Mouse (Mus musculus) lung, postnatal 10 days (tissue): Measurements from ENCODE around the gene Cux1.
A peak's percentile ranks its signal among the peaks of the same experiment; 100 is the strongest.

ENCODE experiments used
- DNase-seq: peaks from one replicate; pipeline ENCODE4 v3.0.0; 2021

Cux1 gene

GRCm38 (mm10) chr5:136362021-136362420, 205.3 kb downstream of the Cux1 start:
- DNase-seq, result no peak

DNA sequence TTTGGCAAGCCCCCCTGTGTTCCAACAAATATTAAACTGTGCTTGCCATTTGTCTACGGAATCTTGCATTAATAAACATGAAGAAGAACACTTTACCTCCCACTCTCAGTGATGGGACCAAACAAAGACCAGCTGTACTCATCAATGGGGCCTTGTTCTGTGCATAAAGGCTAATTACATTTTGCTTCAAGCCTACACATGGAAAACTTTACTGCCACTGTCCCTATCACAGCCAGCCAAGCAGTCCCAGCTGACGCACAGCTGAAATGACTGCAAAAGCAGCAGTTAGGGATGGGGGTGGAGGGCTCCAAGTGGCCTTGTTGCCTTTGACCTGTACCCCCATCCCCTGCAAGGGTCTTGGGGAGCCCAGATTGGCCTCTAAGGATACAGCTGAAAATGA, 210.1 kb downstream of the Cux1 start:
- no peak for DNase-seq

GRCm38 (mm10) chr5:136355583-136356126, 211.6 kb downstream of the Cux1 start:
- no peak for DNase-seq

DNA sequence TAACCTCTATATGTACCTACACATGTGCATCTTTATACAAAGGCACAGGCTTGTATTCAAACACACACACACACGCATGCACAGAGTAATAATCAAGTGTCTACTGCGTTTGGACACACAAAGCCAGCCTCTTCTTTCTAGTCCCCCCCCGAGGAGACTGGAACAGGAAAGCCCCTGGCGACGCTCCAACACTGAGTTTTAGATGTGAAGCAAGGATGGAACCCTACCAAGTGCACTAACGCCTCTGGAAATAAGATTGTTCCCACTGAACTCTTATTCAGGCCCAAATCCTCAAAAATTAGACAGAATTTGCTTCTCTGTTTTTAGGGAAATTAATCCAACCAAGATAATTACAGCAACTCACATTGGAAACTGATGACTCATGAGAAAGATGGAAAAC, 212.6 kb downstream of the Cux1 start:
- DNase-seq, result peak; percentile 43

DNA sequence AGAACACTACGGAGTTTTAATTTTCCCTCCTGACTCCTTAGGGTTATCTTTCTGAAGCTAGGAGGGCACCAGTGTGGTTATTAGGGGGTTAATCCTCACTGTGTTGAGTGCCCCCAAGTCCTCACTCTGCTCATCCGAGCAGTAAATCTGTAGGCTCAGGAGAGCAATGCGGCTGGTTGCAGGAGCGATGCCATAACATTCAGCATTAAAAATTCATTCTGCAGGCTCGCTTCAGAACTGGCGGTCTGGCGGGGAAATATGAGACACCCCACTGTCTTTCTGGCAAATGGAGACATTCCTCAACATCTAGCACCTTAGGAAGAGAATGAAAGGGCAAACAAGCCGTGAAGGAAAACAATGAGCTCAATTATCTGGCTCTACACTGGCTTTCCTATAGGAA, 214.2 kb downstream of the Cux1 start:
- DNase-seq, result no peak

DNA sequence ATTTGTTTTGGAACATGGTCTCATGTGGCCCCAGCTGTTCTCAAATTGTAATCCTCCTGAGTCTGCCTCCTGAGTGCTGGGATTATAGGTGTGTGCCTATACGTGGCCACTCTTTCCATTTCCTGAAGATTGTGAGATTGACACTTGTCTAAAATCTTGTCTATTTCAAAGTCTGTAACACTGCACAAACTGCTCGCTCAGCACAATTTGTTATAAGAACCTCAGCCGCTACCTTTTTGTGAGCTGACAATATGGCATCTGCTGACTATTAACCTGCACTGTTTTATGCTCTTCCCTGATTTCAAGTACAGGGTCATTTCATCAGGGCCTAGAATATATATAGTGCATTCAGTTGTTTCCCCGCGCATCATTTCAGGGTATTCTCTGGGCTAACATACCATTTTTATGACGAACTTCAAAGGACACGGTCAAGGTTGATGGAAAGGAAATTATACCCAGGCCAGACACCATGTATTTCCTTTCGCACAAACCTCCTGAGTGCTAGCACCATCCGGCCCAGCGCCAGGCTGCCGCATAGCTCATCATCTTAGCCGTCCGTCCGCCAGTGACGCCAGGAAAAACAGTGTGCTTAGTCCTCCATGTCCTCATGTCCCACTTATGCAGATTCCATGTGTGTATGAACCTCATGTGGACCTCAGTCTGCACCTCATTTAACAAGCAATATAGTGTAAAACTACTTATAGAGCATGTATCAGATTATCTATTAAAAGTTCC, 224.0 kb downstream of the Cux1 start:
- peak; percentile 16 for DNase-seq

DNA sequence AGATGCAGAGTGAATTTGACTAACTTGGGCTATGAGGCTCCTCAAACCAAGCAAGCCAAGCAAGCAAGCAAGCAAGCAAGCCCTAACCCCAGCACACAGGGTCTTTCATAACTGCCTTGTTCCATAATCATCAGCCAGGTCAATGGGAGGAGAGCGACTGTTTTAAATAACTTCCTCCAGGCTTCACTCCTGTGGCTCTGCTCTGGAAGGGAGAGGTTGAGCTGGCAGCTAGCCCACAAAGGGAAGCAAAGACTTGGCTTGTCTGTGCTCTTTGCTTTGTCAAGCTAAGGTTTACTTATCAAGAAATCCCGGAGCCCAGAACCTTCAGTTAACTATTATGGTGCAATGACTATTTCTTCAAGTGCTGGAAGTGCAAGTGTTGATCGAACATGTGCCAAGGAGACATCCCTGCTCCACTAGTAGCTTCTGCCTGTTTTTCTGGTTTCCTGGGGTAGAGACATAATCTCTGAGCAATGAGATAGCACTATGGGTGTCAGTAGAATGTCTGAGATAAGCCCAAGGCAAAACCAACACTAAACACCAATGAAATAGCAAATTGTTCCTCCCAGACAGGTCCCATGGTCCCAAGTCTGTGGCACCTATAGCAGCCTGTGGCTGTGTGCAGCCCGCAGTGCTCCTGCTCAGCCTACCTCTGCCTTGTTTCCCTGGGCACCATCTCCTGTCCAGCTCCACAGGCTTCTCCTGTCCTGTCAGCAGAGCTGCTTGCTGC, 230.3 kb downstream of the Cux1 start:
- DNase-seq, result no peak

DNA sequence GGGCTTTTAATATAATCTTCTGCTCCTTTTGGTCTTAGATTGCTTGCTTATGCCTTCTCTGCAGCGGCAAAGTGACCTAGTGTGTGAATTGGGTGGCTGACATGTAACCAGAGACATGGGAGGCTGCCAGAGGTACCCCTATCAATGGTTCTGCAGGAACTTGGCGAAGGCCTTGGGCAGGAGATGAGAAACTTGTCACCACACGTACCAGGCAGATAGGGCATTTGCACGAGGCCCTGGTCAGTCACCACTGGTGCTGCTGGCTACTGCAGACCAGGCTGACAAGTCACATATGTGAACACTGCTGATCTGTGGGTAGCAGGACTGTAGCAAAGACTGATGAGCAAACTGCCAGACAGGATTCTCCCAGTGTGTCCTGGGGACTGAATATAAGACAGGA, 231.6 kb downstream of the Cux1 start:
- no peak for DNase-seq

DNA sequence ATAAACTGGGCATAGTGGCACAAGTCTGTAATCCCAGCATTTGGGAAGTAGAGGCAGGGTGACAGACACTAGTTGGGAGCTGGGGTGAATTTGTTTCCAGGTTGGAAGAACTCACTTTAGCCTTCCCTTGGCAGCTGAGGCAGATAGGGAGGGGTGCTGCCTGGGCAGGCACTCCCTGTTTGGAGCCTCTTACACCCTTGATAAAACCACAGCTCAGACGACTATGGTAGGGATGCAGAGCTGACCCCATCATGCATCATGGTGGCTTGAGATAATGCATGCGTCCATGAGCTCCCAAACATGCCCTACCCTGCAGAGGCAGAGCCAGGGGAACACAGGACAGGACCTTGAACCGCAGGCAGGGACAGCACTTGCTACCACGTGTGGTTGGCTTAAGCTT, 232.5 kb downstream of the Cux1 start:
- DNase-seq, result no peak

- DNase-seq, result no peak
These were observed 233.2 kb downstream of the Cux1 start for GRCm38 (mm10) chr5:136334051-136334450.

DNA sequence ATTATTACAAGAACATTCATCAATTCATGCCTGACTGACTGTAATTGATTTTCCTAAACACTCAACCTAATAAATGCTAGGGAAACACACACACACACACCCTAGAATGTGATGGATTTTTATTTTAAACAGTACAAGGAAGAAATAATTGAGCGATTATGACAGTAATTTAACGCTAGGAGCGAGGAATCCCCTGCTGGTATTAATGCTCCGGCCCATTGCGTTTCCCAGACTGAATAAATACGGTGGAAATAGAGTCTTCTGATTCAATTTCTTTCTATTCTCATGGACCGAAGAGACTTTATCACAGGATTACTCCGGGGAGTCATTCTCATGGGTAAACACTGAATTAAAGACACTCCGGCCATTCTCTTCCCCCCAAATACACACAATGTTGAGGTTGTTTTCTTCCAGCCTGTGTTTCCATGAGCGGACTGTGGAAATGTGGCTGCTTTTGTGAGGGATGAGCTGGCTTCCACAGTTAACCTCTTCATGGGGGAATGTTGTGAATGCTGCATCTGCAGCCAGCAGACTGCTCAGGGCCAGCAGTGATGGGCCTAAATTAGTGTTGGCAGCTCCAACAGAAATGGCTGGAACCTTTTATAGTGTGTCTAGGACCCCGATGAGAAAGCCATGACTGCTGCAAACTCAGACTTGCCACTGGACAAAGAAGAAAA, 234.4 kb downstream of the Cux1 start:
- no peak for DNase-seq

DNA sequence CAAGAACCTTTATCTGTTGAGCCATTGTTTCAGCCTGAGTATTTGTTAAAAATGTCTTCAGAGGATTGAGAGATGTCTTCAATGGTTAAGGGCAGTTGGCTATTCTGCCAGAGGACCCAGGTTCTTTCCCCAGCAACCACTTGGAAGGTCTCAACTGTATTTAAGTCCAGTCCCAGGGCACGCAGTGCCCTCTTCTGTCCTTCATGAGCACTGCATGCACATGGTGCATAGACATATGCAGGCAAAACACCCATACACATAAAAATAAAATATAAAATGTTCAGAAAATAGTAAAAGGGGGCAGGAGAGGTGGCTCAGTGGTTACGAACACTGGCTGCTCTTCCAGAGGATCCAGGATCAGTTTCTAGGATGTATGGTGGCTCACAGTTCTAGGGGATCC, 239.6 kb downstream of the Cux1 start:
- DNase-seq, result no peak

DNA sequence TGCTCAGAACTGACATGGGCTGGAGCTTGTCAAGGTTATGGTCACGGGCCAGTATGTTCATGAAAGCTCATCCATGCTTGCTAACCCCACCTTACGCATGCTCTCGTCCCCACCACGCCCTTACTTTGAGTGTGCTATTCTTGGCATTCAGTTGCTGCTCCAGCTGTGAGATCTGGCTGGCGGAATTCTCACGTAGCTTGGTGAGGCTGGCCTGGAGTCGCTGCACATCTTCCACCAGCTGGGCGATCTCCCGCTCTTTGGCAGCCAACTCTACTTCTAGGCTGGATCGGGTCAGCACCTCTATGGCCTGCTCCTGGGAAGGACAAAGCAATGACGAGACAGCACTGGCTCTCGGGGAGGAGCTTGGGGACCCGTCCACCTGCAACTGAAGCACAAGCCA, 240.7 kb downstream of the Cux1 start:
- DNase-seq, result peak; percentile 12

GRCm38 (mm10) chr5:136324506-136324905, 242.8 kb downstream of the Cux1 start:
- no peak for DNase-seq

GRCm38 (mm10) chr5:136321378-136321777, 245.9 kb downstream of the Cux1 start:
- peak; percentile 56 for DNase-seq

- peak; percentile 25 for DNase-seq
These were observed 254.7 kb downstream of the Cux1 start for GRCm38 (mm10) chr5:136312566-136312965.

GRCm38 (mm10) chr5:136312166-136312565, 255.1 kb downstream of the Cux1 start:
- peak; percentile 27 for DNase-seq

DNA sequence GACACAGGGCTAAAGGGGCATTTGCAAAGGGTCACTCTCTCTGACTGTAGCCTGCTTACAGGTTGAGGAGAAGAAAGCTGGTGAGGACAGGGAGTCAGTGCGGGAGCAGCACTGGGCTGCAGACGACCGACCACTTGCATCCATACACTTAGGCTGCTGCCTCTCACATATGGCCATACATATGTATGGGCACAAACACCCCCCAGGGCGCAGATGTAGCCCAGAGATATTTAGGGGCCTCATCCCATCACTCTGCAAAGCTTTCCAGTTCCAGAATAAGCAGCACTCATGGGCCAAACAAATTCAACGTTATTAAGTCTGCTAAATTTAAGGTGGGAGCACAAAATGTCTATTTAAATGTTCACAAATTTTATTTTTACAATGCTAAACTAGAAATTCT, 261.0 kb downstream of the Cux1 start:
- DNase-seq, result no peak

DNA sequence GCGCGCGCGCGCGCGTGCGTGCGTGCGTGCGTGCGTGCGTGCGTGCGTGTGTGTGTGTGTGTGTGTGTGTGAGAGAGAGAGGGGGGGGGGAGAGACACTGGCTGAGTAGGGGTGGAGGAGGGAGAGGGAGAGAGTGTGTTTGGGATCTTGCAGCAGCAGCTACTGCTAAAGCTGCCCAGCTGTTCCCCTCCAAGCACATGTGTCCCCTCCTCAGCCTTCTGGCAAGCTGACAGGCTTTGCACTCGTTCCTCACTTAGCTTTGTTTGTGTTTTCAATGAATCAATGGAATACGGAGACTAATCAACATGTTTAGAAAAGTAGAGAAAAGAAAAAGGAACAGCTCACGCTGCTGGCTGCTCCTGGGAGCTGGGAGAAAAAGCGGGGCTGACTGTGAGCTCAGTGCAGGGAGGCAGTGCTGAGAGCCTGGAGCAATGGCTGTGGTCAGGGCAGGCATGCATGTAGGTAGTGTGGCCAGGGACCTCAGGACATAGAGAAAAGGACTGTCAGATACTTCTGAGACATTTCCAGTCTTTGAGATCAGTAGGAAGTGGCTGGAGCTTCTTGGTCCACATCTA, 263.8 kb downstream of the Cux1 start:
- DNase-seq, result peak; percentile 78

- DNase-seq, result no peak
These were observed 266.4 kb downstream of the Cux1 start for GRCm38 (mm10) chr5:136300880-136301279.

- no peak for DNase-seq
These were observed 269.6 kb downstream of the Cux1 start for GRCm38 (mm10) chr5:136297691-136298090.

DNA sequence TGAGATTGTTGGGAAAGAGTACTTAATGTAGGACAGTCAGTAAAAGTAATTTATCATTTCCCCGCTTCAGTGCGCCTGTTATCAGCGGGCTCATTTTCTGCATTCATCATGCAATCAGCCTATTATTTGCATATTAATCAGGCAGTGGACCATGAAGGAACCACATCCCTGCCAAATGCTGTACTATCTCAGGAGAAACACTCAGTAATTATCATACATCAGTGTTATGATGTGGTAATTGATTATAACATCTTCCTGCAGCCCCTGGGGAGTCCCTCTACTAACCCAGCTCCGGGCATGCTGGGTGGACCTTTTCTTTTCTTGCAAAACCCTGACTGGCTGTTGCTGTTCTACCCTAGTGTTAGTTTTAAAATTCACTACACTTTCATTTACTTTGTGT, 270.4 kb downstream of the Cux1 start:
- DNase-seq, result no peak

GRCm38 (mm10) chr5:136292971-136293418, 274.3 kb downstream of the Cux1 start:
- DNase-seq, result no peak
